Mouse (Mus musculus) G1E-ER4 (cell line): ENCODE results near the gene Klhdc8a. TPM values are rescaled to one million over a fixed set of nuclear protein-coding genes. Genes with fewer than 3 reads are reported as not detected.

Source experiments
- GATA1 ChIP-seq: IDR thresholded peaks from one replicate; pipeline ENCODE4 v1.8.0; 2012; ENCODE audit warnings: low read length, inconsistent platforms
- polyA plus RNA-seq: library from polyadenylated mRNA; stranded (reverse); fragments of >175 nt; gene quantifications from 2 replicates; pipeline ENCODE4 v1.2.3, GENCODE M21; 2012

Klhdc8a gene
- polyA plus RNA-seq, 1 experiment, result not detected

- no peak for TF ChIP-seq GATA1
These were observed 9.5 kb downstream of the Klhdc8a start for GRCm38 (mm10) chr1:132307962-132308361.

- TF ChIP-seq GATA1, result no peak
These were observed 10.2 kb downstream of the Klhdc8a start for GRCm38 (mm10) chr1:132308674-132309073.

- TF ChIP-seq GATA1, result no peak
These were observed 12.3 kb downstream of the Klhdc8a start for GRCm38 (mm10) chr1:132310754-132311153.

GRCm38 (mm10) chr1:132311174-132311859 lies 12.9 kb downstream of the Klhdc8a start:
- TF ChIP-seq GATA1, result no peak

- no peak for TF ChIP-seq GATA1
These were observed 13.6 kb downstream of the Klhdc8a start for GRCm38 (mm10) chr1:132312043-132312442.

GRCm38 (mm10) chr1:132312703-132313102 lies 14.3 kb downstream of the Klhdc8a start:
- no peak for TF ChIP-seq GATA1

GRCm38 (mm10) chr1:132315889-132316624 lies 17.6 kb downstream of the Klhdc8a start, which contains the start of gene Nuak2:
Nuak2 (plus strand) TSS chr1:132316126.
- TF ChIP-seq GATA1, result no peak

- TF ChIP-seq GATA1, result no peak
These were observed 18.2 kb downstream of the Klhdc8a start for GRCm38 (mm10) chr1:132316625-132316994.

GRCm38 (mm10) chr1:132317413-132317812 lies 19.0 kb downstream of the Klhdc8a start:
- TF ChIP-seq GATA1, result no peak

- no peak for TF ChIP-seq GATA1
These were observed 19.8 kb downstream of the Klhdc8a start for GRCm38 (mm10) chr1:132317894-132318863.

GRCm38 (mm10) chr1:132319242-132319641 lies 20.8 kb downstream of the Klhdc8a start:
- no peak for TF ChIP-seq GATA1

GRCm38 (mm10) chr1:132321821-132322580 lies 23.6 kb downstream of the Klhdc8a start:
- TF ChIP-seq GATA1, result no peak

- no peak for TF ChIP-seq GATA1
These were observed 24.5 kb downstream of the Klhdc8a start for GRCm38 (mm10) chr1:132322711-132323542.

GRCm38 (mm10) chr1:132326777-132327176 lies 28.4 kb downstream of the Klhdc8a start:
- no peak for TF ChIP-seq GATA1
